Mouse (Mus musculus): Measurements from ENCODE around the gene Tm4sf19. TPM values are rescaled to one million over a fixed set of nuclear protein-coding genes. Genes with fewer than 3 reads are reported as not detected.

Gene Tm4sf19
- polyA plus RNA-seq, 1 experiment from 2014 or later, result not detected

DNA sequence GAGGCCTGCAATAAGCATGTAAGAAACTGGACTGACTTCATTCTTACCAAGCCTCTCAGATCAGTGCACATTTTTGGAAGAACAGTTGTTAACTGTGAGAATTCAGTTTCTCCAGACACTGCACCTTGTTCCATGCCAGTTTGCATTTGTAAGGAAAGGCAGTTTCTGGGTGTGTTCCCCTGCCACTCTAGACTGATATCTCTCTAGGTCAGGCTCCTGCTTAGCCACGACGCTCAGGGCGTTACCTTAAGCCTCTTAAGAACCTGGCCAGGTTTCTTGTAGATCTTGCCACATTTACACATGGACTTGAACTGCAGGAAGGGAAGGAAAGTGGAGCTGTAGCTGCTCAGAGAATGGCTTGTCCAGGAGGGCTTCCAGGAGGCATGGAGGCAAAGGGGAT, 49.4 kb downstream of the Tm4sf19 start:
- H3K9ac ChIP-seq (ENCODE audit: low read length), result no peak overlapping the region

GRCm38 (mm10) chr16:32450133-32450532, 49.8 kb downstream of the Tm4sf19 start:
- no peaks in the 10 kb centered on the region for H3K9me3 ChIP-seq (ENCODE audit: control insufficient read depth, low read length)
- H3K36me3 ChIP-seq (ENCODE audit: control insufficient read depth, insufficient read depth, low read length), result no peaks in the 10 kb centered on the region; the same call in 1 of the 2 replicates
- no peak overlapping the region for H3K27ac ChIP-seq (replicated peaks; ENCODE audit: low read depth, low read length)
- DNase-seq (ENCODE audit: low spot score), result no peak
- no peaks in the 10 kb centered on the region for H3K27me3 ChIP-seq (ENCODE audit: control insufficient read depth, insufficient read depth, low read length)
- no peak overlapping the region for H3K4me2 ChIP-seq (ENCODE audit: low read depth, severe bottlenecking)
- ATAC-seq (ENCODE audit: insufficient number of reproducible peaks, low FRiP score, low TSS enrichment, low read depth), result no peak
- H3K4me3 ChIP-seq (ENCODE audit: low read depth, low read length), result no peak overlapping the region
- no peak overlapping the region for H3K9ac ChIP-seq (ENCODE audit: low read length)
- H3K4me1 ChIP-seq (ENCODE audit: control insufficient read depth, insufficient read depth, low read length), result peaks cover 6% of the 10 kb centered on the region; the same call in 1 of the 2 replicates
- WGBS, result 92% methylated on average over 2 of the region's 2 CpGs

More for the DNA sequence above, 49.4 kb downstream of the Tm4sf19 start:
- Histone ChIP-seq H3K9me3 (ENCODE audit: control insufficient read depth, low read length) (no peaks in the 10 kb centered on the region), H3K27ac (replicated peaks; ENCODE audit: low read depth, low read length) (no peak overlapping the region), H3K4me1 (ENCODE audit: control insufficient read depth, insufficient read depth, low read length) (0 out of 2 replicates have a peak, but pooled peaks cover 3% of the 10 kb centered on the region), H3K27me3 (ENCODE audit: control insufficient read depth, insufficient read depth, low read length) (no peaks in the 10 kb centered on the region), H3K4me2 (ENCODE audit: low read depth, severe bottlenecking) (no peak overlapping the region), H3K36me3 (ENCODE audit: control insufficient read depth, insufficient read depth, low read length) (no peaks in the 10 kb centered on the region; the same call in 1 of the 2 replicates), H3K4me3 (ENCODE audit: low read depth, low read length) (no peak overlapping the region)
- WGBS, result 87% methylated on average over 3 of the region's 3 CpGs
- no peak for DNase-seq (ENCODE audit: low spot score)
- ATAC-seq (ENCODE audit: insufficient number of reproducible peaks, low FRiP score, low TSS enrichment, low read depth), result no peak

DNA sequence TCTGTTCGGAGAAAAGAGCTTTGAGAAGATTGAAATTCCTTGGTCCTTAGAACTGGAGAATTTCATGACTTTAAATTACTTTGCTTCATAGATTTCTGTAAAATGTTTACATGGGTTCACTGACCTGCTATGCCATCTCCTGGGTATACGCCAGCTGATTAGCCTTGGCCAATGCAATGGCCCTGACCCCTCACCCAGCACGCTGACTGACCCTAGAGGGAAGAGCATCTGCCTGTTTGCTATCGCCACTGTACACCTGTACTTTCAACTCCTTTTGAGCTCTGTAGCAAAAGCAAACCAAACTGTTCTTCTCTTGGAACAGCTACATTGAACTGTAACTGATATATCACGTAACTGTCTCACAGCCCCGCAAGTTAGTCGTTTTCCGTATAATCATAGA, 52.8 kb downstream of the Tm4sf19 start:
- H3K4me3 ChIP-seq (ENCODE audit: low read depth, low read length), result no peak overlapping the region
- no peaks in the 10 kb centered on the region for H3K27me3 ChIP-seq (ENCODE audit: control insufficient read depth, insufficient read depth, low read length)
- peaks cover 6% of the 10 kb centered on the region; the same call in 1 of the 2 replicates for H3K4me1 ChIP-seq (ENCODE audit: control insufficient read depth, insufficient read depth, low read length)
- H3K36me3 ChIP-seq (ENCODE audit: control insufficient read depth, insufficient read depth, low read length), result no peaks in the 10 kb centered on the region; the same call in 1 of the 2 replicates
- H3K4me2 ChIP-seq (ENCODE audit: low read depth, severe bottlenecking), result no peak overlapping the region
- DNase-seq (ENCODE audit: low spot score) (no peak), ATAC-seq (ENCODE audit: insufficient number of reproducible peaks, low FRiP score, low TSS enrichment, low read depth) (no peak)
- 97% methylated on average over 8 of the region's 8 CpGs for WGBS
- H3K9ac ChIP-seq (ENCODE audit: low read length), result no peak overlapping the region
- H3K27ac ChIP-seq (replicated peaks; ENCODE audit: low read depth, low read length), result no peak overlapping the region
- H3K9me3 ChIP-seq (ENCODE audit: control insufficient read depth, low read length), result no peaks in the 10 kb centered on the region

- Histone ChIP-seq H3K36me3 (ENCODE audit: control insufficient read depth, insufficient read depth, low read length) (no peaks in the 10 kb centered on the region; the same call in 1 of the 2 replicates), H3K4me3 (ENCODE audit: low read depth, low read length) (no peak overlapping the region), H3K4me2 (ENCODE audit: low read depth, severe bottlenecking) (no peak overlapping the region), H3K4me1 (ENCODE audit: control insufficient read depth, insufficient read depth, low read length) (peaks cover 6% of the 10 kb centered on the region; the same call in 1 of the 2 replicates), H3K9ac (ENCODE audit: low read length) (no peak overlapping the region), H3K27me3 (ENCODE audit: control insufficient read depth, insufficient read depth, low read length) (no peaks in the 10 kb centered on the region), H3K9me3 (ENCODE audit: control insufficient read depth, low read length) (no peaks in the 10 kb centered on the region), H3K27ac (replicated peaks; ENCODE audit: low read depth, low read length) (peak overlapping the region; percentile 44; the same call in 1 of the 2 replicates)
- 27% methylated on average over 5 of the region's 5 CpGs for WGBS
- ATAC-seq (ENCODE audit: insufficient number of reproducible peaks, low FRiP score, low TSS enrichment, low read depth), result no peak
- DNase-seq (ENCODE audit: low spot score), result peak; percentile 66
These were observed 54.3 kb downstream of the Tm4sf19 start for GRCm38 (mm10) chr16:32454646-32455045.

- no peaks in the 10 kb centered on the region for H3K9me3 ChIP-seq (ENCODE audit: control insufficient read depth, low read length)
- no peaks in the 10 kb centered on the region for H3K27me3 ChIP-seq (ENCODE audit: control insufficient read depth, insufficient read depth, low read length)
- DNase-seq (ENCODE audit: low spot score), result no peak
- no peak overlapping the region for H3K9ac ChIP-seq (ENCODE audit: low read length)
- no peak overlapping the region for H3K4me3 ChIP-seq (ENCODE audit: low read depth, low read length)
- H3K4me2 ChIP-seq (ENCODE audit: low read depth, severe bottlenecking), result no peak overlapping the region
- no peaks in the 10 kb centered on the region; the same call in 1 of the 2 replicates for H3K36me3 ChIP-seq (ENCODE audit: control insufficient read depth, insufficient read depth, low read length)
- no peak overlapping the region for H3K27ac ChIP-seq (replicated peaks; ENCODE audit: low read depth, low read length)
- ATAC-seq (ENCODE audit: insufficient number of reproducible peaks, low FRiP score, low TSS enrichment, low read depth), result no peak
- H3K4me1 ChIP-seq (ENCODE audit: control insufficient read depth, insufficient read depth, low read length), result peaks cover 6% of the 10 kb centered on the region; the same call in 1 of the 2 replicates
These were observed 55.8 kb downstream of the Tm4sf19 start for GRCm38 (mm10) chr16:32456086-32456485.

- no peak overlapping the region for H3K9ac ChIP-seq (ENCODE audit: low read length)
- no peak overlapping the region for H3K27ac ChIP-seq (replicated peaks; ENCODE audit: low read depth, low read length)
- no peak for ATAC-seq (ENCODE audit: insufficient number of reproducible peaks, low FRiP score, low TSS enrichment, low read depth)
- no peaks in the 10 kb centered on the region for H3K9me3 ChIP-seq (ENCODE audit: control insufficient read depth, low read length)
- H3K4me1 ChIP-seq (ENCODE audit: control insufficient read depth, insufficient read depth, low read length), result peaks cover 6% of the 10 kb centered on the region; the same call in 1 of the 2 replicates
- 94% methylated on average over 1 of the region's 1 CpGs for WGBS
- H3K4me3 ChIP-seq (ENCODE audit: low read depth, low read length), result no peak overlapping the region
- no peak for DNase-seq (ENCODE audit: low spot score)
- no peak overlapping the region for H3K4me2 ChIP-seq (ENCODE audit: low read depth, severe bottlenecking)
- H3K27me3 ChIP-seq (ENCODE audit: control insufficient read depth, insufficient read depth, low read length), result no peaks in the 10 kb centered on the region
- no peaks in the 10 kb centered on the region; the same call in 1 of the 2 replicates for H3K36me3 ChIP-seq (ENCODE audit: control insufficient read depth, insufficient read depth, low read length)
These were observed 56.5 kb downstream of the Tm4sf19 start for GRCm38 (mm10) chr16:32456761-32457160.

Other genes starting within 250 kb of the Tm4sf19 start
- gene Nrros, start 234.9 kb upstream of the Tm4sf19 start, polyA plus RNA-seq (2014; fragmentation: Nextera tagmentation; extraction: Ambion mirVana), result 10.1 and 11.5 TPM in 2 replicates
- 0.25 TPM in 1 of 2 replicates, not detected in the other for gene Bex6, start 220.7 kb upstream of the Tm4sf19 start, polyA plus RNA-seq (2014; fragmentation: Nextera tagmentation; extraction: Ambion mirVana)
- 21.6 and 23.3 TPM in 2 replicates for gene Fbxo45, start 153.3 kb upstream of the Tm4sf19 start, polyA plus RNA-seq (2014; fragmentation: Nextera tagmentation; extraction: Ambion mirVana)
- gene Wdr53, start 153.3 kb upstream of the Tm4sf19 start, polyA plus RNA-seq (2014; fragmentation: Nextera tagmentation; extraction: Ambion mirVana), result 19.2 and 20.2 TPM in 2 replicates
- not detected in 2 replicates for gene Smco1, start 129.0 kb upstream of the Tm4sf19 start, polyA plus RNA-seq (2014; fragmentation: Nextera tagmentation; extraction: Ambion mirVana)
- 25.0 and 27.9 TPM in 2 replicates for gene Rnf168, start 123.0 kb upstream of the Tm4sf19 start, polyA plus RNA-seq (2014; fragmentation: Nextera tagmentation; extraction: Ambion mirVana)
- 28.0 and 30.0 TPM in 2 replicates for gene Ubxn7, start 68.2 kb upstream of the Tm4sf19 start, polyA plus RNA-seq (2014; fragmentation: Nextera tagmentation; extraction: Ambion mirVana)
- 32.1 and 36.1 TPM in 2 replicates for gene Tctex1d2, start 19.2 kb downstream of the Tm4sf19 start, polyA plus RNA-seq (2014; fragmentation: Nextera tagmentation; extraction: Ambion mirVana)
- 35.6 and 37.0 TPM in 2 replicates for gene Pcyt1a, start 30.4 kb downstream of the Tm4sf19 start, polyA plus RNA-seq (2014; fragmentation: Nextera tagmentation; extraction: Ambion mirVana)
- 0.33 and 0.41 TPM in 2 replicates for gene Slc51a, start 87.4 kb downstream of the Tm4sf19 start, polyA plus RNA-seq (2014; fragmentation: Nextera tagmentation; extraction: Ambion mirVana)
- not detected in 2 replicates for gene Zdhhc19, start 95.8 kb downstream of the Tm4sf19 start, polyA plus RNA-seq (2014; fragmentation: Nextera tagmentation; extraction: Ambion mirVana)
- 52.5 and 53.7 TPM in 2 replicates for gene Tfrc, start 208.4 kb downstream of the Tm4sf19 start, polyA plus RNA-seq (2014; fragmentation: Nextera tagmentation; extraction: Ambion mirVana)
- 8.9 and 9.2 TPM in 2 replicates for gene Tnk2, start 243.4 kb downstream of the Tm4sf19 start, polyA plus RNA-seq (2014; fragmentation: Nextera tagmentation; extraction: Ambion mirVana)

Data from limb, embryonic 11.5 days (tissue).